Mouse (Mus musculus) large intestine, adult 2 months (tissue): ENCODE results near the gene Rcn3. TPM values are rescaled to one million over a fixed set of nuclear protein-coding genes. Genes with fewer than 3 reads are reported as not detected.
"Not testable (repeated sequence)": the region's sequence is repeated elsewhere in the genome, so short reads cannot be mapped to it uniquely, and the experiment has no call there.

Experiments used
- DNase-seq: peaks from one replicate; pipeline ENCODE4 v3.0.0-alpha.2; 2012; ENCODE audit warnings: low read depth, low spot score
- WGBS: fragments of 180-500 bp; shearing (Covaris S2); methylation state at CpG from one replicate; pipeline ENCODE4 v1.1.7; 2018; 5-methylcytosine and 5-hydroxymethylcytosine counted together
- polyA plus RNA-seq: library from polyadenylated mRNA; depleted of rRNA; stranded (reverse); fragments of >200 nt; gene quantifications from 2 replicates; pipeline ENCODE4 v1.2.3, GENCODE M21; 2012

Gene Rcn3
- polyA plus RNA-seq, 1 experiment: 48.6 TPM

DNA sequence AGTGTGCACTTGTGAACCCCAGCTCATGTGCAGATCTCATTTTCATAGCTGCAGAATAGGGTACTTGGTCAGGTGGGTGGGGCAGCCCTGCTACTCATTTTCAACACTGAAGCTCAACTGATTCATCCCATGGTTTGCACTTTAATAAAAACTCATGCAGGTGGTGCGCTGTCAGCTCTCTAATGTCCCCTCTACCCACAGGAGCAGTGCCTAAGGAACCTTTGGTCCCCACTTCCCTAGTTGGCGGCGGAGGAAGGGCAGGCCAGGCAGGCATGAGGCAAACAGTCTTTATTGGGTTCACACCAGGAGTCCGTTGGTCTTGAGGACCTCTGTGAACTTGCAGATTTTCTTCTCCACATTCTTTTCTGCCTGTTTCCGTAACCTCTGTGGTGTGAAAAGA lies 33.6 kb upstream of the Rcn3 start:
- DNase-seq: not testable (repeated sequence)
- WGBS: 58% methylated on average over 5 of the region's 5 CpGs

DNA sequence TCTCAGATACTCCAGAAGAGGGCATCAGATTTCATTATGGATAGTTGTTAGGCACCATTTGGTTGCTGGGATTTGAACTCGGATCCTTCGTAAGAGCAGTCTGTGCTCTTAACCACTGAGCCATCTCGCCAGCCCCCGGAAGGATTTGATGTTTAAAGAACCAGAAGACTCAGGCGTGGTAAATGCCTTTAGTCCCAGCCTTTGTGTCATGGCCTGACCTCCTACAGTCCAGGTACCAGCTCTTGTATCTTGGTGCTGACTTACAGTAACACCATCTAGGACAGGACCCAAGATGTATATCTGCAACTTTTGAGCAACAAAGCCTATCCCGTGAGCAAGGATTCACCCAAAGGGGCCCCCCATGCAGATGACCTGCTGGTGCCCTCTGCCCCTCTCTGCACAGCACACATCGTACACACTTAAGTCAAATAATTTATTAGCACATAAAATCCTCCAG lies 33.2 kb upstream of the Rcn3 start:
- WGBS: 42% methylated on average over 7 of the region's 7 CpGs
- no peak for DNase-seq

DNA sequence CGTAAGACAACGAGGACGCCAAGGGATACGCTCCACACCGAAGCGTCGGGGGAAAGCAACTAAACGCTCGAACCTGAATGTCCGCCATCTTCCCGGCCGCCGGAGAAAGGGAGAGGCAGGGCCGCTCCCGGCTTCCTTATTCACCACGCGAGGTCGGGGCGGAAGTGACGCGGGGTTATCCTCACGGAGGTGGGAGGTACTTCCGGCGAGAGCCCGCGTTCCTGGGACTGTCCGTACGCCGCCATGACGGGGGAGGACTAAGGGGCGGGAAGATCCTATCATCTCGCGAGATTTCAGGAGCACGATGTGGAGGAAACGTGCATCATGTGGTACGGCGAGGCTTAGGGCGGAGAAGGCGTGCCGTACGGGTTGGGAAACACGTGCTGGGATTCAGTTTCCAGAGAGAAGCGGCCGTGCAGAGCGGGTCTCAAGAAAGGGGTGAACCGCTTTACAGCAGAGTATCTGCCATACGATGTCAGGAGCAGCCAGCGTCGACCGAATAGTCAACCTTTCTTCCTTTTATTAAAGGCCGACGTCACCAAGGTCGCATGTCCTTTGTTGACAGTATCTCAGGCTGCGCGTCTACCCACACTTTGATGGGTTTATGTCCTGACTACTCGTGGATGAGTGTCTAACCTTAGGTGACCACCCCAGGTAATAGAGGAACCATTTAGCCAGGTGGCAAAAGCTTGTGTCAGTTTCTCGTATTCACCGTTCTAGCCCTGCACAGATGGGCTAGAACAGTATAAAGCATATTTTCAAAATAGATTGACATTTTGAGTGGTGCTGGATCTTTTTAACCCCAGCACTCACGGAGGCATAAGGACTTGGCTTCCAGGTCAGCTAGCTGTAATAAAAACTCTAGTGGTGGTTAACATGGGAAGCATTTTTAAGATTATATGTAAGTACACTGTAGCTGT lies 32.5 kb upstream of the Rcn3 start, which contains the start of gene Rps11:
Gene Rps11, minus strand, starts transcription at position 216 of the 920 bp plus-strand sequence.
- DNase-seq: peak; percentile 99
- WGBS: 1% methylated on average over 59 of the region's 59 CpGs

DNA sequence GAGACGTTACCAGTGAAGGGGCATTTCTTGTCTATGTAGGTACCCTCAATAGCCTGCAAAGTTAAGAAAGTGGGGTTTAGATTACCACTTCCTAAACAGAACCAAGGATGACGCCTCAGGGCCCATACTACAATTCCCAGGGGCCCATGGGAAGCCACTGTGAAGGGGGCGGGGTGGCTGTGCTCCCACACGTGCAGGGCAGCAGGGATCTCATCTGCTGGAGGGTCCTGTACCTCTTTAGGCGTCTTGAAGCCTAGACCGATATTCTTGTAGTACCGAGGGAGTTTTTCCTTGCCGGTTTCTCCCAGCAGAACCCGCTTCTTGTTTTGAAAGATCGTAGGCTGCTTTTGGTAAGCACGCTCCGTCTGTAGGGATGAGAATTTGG lies 31.2 kb upstream of the Rcn3 start:
- no peak for DNase-seq
- 7% methylated on average over 12 of the region's 12 CpGs for WGBS

DNA sequence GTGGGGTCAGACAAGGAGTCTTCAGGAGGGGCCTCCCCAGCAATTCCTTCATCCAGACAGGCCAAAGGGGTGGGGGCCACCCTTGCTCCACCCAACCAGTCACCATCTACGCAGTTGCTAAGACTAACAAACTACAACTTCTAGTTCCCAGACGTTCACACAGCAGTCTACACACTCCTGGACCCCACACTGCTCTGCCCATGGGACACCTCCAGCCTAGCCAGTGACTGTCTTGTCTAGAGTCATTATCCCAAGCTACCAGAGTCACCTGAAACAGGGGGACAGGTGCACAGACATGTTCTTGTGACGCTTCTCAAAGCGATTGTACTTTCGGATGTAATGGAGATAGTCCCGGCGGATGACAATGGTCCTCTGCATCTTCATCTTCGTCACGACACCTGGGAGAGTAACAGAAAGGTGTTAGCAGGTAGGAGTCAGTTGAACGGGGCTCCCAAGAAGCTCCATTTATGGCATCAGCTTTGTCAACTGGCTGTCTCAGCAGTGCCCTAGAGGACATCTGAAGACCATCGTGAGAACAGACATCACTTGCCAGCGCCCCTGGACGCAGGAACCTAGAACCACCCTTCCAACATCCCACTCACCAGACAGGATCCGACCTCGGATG lies 30.7 kb upstream of the Rcn3 start:
- 55% methylated on average over 15 of the region's 15 CpGs for WGBS
- no peak for DNase-seq

DNA sequence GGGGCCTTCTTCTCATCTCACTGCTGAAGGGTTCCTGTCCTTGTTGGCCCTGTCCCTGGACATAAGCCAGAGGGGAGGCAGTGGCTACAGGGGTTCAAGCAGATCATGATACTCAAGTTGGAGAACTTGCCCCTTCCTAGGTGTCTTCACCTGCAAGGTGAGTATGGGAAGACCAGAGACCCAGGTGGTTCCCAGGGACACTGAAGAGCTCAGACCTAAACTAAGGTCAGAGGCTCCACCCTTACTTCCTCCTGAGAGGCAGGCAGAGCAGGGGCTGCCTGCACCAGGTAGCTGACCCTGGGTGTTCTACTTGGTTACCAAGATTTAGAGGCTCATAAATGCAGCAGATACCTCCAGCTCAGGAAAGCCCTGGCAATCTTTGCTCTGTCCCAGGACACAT lies 29.9 kb upstream of the Rcn3 start:
- no peak for DNase-seq

DNA sequence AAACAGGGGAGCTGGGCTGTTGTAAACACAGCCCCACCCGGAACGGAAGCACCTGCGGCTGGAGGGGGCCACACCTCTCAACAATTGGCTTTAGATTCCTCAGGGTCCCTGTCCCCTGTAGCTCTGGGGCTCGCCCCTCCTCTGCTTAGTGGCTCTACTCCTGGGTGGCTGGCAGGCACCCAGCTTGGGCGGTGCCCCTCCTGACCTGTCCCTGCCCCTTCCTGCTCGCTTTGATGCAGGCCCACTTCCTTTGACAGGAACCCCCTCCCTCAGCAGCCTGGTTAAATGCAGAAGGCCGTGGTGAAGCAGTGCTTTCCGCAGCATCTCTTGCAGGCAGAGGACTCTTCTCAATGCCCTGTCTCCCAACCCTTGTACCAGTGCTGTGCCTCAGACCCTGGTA lies 29.4 kb upstream of the Rcn3 start:
- WGBS: 14% methylated on average over 8 of the region's 8 CpGs
- DNase-seq: no peak

DNA sequence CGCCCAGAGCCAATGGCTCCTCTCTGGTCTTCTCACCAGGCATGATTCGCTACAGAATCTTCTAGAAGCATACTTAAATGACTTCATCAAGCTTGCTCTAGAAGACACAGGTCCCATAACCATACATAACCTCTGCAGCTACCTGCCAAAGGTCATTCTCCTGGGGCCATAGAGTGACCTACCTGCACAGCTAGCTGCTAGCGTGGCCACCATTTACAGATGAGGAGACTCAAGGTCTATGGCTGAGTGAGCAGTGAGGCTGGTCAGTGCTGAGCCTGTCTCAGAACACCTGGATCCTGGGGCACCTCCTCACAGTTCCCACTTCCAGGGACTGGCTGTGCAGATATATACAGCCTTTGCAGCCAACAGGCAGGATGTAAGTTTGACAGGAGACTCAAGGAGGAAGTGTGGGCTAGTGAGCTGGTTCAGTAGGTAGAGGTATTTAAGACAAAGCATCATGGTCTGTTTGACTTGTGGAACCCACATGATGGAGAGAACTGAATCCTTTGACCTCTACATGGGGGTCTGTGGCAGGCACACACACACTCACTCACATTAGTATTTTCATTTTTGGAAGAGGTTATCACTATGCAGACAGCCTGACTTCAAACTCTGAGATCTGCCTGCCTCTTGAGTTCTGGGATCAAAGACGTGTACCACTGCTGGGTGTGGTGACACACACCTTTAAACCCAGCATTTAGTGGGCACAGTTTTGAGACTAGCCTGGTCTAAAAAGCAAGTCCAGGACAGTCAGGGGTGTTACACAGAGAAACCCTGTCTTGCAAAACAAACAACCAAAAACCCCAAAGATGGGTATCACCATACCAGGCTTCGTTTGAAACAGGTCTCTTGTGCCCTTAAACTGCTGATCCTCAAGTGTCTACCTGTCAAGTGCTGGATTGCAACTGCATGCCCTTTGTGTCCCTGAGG lies 28.0 kb upstream of the Rcn3 start:
- WGBS: 71% methylated on average over 5 of the region's 5 CpGs
- no peak for DNase-seq

DNA sequence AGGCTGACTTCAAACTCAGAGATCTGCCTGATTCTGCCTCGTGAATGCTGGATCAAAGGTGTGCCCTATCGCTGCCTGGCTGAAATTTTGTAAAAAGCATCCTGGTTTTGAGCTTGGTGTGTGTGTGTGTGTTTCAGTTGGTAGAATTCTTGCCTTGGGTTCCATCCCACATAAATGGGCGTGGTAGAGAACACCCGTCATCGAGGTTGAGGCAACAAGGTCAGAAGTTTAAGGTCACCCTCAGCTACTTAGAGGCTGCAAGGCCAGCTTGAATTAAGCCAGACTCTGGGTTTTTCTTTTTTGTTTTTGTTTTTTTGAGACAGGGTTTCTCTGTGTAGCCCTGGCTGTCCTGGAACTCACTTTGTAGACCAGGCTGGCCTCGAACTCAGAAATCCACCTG lies 26.3 kb upstream of the Rcn3 start:
- 69% methylated on average over 6 of the region's 6 CpGs for WGBS
- DNase-seq: no peak

DNA sequence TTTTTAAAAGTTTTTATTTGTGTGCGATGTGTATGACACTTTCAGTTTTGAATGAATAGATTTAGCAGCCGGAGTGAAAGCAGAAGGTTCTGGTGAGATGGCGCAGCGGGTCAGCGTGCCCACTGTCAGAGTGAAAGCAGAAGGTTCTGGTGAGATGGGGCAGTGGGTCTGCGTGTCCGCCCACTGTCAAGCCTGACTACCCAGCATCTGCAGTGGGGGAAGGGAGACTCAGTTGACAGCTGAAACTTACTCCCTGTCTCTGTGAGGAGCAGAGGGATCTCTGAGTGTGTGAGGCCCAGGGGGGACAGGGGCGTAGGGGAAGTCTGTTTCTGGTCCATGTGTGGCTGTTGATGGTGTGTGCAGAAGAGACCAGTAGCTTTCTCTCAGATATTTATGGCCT lies 25.5 kb upstream of the Rcn3 start:
- 81% methylated on average over 8 of the region's 8 CpGs for WGBS
- DNase-seq: no peak

DNA sequence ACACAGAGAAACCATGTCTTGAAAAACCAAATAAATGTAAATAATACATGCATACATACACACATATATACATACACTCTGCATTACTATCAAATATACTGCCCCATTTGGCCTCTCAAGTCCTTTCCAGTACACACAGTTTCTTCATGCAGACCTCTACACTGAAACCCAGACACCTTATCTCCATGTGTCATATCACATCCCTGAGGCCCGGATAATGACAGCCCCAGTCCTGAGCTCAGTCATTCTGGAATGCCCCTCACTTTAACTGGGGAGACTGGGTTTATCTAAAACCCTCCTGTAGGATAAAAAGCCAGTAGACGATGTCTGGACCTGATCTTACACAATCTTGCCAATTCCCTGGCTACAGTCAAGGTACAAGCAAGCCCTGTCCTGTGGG lies 21.5 kb upstream of the Rcn3 start:
- no peak for DNase-seq
- WGBS: 82% methylated on average over 2 of the region's 2 CpGs

DNA sequence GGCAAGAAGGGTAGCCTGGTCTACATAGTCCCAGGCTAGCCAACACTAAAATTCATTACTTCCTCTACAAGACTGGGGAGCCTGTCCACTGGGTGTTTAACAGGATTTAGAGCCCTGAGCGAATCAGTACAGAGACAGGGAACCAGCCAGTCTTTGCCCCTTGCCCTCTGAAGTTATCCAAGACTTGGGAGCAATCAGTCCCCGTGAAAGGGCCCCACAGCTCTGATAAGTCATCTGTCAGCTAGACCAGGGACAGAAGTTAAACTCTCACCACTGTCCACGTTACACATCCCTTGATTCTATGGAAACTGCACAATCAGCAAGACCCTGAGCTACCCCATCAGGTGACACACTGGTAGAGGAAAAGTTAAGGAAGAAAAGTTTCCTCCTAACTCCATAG lies 20.5 kb upstream of the Rcn3 start:
- WGBS: 49% methylated on average over 3 of the region's 3 CpGs
- DNase-seq: no peak

DNA sequence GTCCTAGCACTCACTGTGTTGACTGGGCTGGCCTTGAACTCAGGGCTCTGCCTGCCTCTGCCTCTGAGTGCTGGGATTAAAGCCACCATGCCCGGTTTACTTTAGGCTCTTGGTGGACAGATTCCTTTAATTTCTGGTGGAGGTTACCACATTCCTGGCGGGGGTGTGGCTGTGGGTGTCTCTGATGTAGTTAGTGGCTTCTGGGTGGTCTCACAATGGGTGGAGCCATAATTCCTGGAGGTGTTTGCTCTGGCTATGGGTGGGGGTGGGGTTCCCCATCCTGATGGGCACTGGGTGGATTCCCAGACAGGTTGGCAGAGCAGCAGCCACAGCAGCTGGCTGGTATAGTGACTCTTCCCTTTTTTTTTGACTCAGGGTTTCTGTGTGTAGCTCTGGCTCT lies 19.9 kb upstream of the Rcn3 start:
- WGBS: 52% methylated on average over 2 of the region's 2 CpGs

DNA sequence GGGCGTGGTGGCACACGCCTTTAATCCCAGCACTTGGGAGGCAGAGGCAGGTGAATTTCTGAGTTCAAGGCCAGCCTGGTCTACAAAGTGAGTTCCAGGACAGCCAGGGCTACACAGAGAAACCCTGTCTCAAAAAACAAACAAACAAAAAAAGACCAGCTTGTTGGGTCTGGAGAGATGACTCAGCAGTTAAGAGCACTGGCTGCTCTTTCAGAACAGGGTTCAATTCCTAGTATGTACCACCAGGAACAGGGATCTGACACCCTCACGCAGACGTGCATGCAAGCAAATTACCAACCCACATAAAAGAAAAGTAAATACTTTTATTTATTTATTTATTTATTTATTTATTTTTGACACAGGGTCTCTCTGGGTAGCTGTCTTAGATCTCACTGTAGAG lies 18.1 kb upstream of the Rcn3 start:
- 85% methylated on average over 4 of the region's 4 CpGs for WGBS
- DNase-seq: not testable (repeated sequence)

More for the DNA sequence above, 19.9 kb upstream of the Rcn3 start:
- no peak for DNase-seq

DNA sequence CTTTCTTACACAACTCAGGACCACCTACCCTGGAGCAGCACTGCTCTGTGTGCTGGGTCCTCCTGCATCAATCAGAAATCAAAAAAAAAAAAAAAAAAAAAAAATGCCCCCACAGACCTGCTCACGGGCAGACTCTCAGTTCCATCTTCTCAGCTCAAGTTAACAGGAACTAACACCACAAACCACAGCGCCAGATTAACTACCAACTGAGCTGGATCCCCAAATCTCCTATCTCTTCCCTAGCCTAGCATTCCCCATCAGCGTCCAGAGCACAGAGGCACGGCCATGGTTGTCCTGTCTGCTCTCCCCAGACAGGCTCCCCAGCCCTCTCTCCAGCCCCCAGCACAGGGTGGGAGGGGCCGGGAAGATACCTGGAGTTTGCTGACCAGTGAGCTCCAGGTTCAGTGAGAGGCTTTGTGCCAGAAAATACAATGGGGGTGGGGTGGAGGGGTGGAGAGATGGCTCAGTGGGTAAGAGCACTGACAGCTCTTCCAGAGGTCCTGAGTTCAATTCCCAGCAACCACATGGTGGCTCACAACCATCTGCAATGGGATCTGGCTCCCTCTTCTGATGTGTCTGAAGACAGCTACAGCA lies 15.1 kb upstream of the Rcn3 start:
- DNase-seq: no peak
- 81% methylated on average over 5 of the region's 5 CpGs for WGBS

DNA sequence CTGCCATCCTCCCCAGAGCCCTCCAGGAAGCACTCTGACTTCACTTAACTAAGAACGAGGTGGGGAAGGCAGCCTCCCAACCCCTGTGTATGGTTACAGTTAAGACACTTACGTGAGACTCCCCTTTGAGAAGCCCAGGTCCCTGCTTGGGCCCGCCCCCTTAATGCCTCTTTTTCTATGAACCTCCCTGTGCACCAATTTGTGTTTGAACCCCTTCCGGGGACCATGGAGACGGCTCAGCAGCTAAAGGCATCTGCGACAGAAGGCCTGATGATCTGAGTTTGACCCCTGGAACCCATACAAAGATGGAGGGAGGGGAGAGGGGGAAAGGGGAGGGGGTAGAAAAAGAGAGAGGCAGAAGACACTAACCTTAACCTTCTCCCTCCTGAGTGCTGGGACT lies 14.4 kb upstream of the Rcn3 start:
- DNase-seq: no peak
- 84% methylated on average over 6 of the region's 6 CpGs for WGBS

DNA sequence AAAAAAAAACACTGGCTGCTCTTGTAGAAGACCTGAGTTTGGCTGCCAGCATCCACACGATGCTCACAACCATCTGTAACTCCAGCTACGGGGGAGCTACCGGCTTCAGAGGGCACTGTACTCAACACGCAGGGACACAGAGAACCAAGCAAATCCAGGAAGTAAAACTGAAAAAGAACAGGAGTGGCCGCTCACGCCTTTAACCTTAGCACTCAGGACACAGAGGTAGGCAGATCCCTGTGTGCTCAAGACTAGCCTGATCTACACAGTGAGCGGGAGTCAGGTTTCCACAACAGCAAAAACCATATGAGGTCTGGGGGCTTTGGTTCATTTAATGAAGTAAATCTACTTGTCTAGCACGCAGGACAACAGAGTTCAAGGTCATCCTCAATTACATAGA lies 13.5 kb upstream of the Rcn3 start:
- WGBS: 27% methylated on average over 8 of the region's 8 CpGs
- no peak for DNase-seq

DNA sequence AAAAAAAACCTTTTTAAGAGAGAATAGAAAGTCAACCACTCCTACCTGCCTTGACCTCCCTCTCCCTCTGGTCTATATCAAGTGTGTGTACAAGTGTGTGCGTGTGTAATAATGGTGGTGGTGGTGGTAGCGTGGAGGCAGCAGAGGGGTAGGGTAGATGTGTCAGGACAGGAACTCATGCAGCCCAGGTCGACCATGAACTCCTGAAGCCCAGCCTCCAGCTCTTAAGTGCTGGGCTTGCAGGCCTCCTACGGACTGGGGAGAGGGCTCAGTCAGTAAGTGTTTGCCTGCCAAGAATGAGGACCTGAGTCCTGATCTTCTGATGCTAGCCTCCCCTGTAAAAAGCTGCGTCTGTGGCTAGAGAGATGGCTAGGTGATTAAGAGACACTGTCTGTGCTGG lies 12.9 kb upstream of the Rcn3 start:
- no peak for DNase-seq
- WGBS: 78% methylated on average over 5 of the region's 5 CpGs

DNA sequence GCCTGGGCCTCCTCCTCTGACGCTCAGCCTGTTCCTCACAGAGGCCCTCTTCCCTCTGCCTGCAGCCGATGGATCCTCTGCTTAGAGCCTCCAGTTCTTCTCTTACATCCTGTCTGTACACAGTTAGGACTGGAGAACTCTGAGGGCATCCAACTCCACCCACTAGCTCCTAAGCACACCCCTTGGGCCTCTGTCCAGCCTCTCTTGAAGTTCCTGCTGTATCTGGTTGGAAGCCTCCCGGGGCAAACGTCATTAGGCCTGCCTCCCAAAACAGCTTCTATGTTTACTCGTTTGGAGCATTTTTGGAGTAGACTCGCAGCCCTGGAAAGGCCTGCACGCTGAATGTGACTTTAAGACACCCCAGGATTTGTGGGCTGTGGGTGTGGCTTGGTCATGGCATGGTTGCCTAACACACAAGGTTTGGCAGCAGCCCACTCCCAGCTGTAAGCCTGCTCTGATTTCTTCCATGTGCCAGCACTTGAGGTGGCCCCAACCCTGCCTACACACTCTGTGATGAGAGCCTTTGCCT lies 11.7 kb upstream of the Rcn3 start, which contains the start of gene Fcgrt:
Gene Fcgrt, minus strand, starts transcription at position 200 of the 529 bp plus-strand sequence.
- peak; percentile 90 for DNase-seq
- WGBS: 6% methylated on average over 7 of the region's 7 CpGs
